Mouse (Mus musculus) thymus, postnatal 25 days (tissue): Measurements from ENCODE around the gene Med14.

Source experiments
- DNase-seq: peaks from one replicate; pipeline ENCODE4 v3.0.0; 2022

Med14 gene

GRCm38 (mm10) chrX:12653879-12654278 lies 108.0 kb downstream of the Med14 start:
- no peak for DNase-seq

GRCm38 (mm10) chrX:12651906-12652305 lies 110.0 kb downstream of the Med14 start:
- no peak for DNase-seq

GRCm38 (mm10) chrX:12645531-12646304 lies 116.2 kb downstream of the Med14 start:
- no peak for DNase-seq

GRCm38 (mm10) chrX:12644976-12645375 lies 116.9 kb downstream of the Med14 start:
- DNase-seq, result no peak
